In the genomic region with DNA sequence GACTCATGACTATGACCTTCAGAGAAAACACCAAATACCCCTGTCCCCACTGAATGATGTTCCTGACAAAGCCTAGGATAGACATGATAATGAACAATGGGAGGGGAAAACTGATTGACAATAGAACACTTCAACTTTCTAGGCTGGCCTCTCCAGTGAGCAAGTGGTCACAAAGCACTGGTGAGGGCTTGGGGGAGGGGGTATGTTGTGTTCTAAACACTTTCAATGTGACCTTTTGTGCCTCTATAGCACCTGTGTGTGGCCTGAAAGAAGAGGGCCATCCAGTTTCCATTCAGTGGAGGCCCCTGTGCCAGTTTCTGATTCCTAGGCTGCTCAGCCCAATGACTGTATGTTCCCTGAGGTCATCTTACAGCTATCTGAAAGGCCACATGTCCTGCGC, we compare ENCODE assay signal across 15 mouse cellular contexts.
DNase-seq lines count a peak whose midpoint lies in the region.
"Had no signal": no experiment of that assay in that cellular context is flagged by ENCODE, and none has a peak within 500 bp of the region (broad histone marks: within the 10 kb centered on the region; RNA-seq: fewer than 3 reads in every experiment).

No protein-coding gene starts in this region.

- DNase-seq in heart, adult 11 months: peak; percentile 55
- DNase-seq in heart, postnatal 4 days: no peak
- DNase-seq in R1 (ENCODE audit: low read depth, low spot score): peak; percentile 32
- no peak for DNase-seq in right cerebral cortex, postnatal 10 days (ENCODE audit: low spot score in 2 of 2)
- no peak for DNase-seq in retina, embryonic 14.5 days (ENCODE audit: low spot score)
- DNase-seq: adrenal gland, adult 8-10 months; adrenal gland, postnatal 14 days; adrenal gland, postnatal 36 days; B cell, adult 2 months; cerebellum, adult 11-12 months; cerebellum, adult 2 months; cerebellum, adult 9-10 months; cerebellum, postnatal 10 days; cerebellum, postnatal 25 days; forebrain, postnatal 0 days had no signal

Comparison
In these comparisons a context has a peak if more than half of its experiments do, and no peak if none do; other contexts are left out.
1. DNase-seq: peak in heart, adult 11 months (single experiment) and R1 (single experiment); none in heart, postnatal 4 days (single experiment), right cerebral cortex, postnatal 10 days (0 of 2) and retina, embryonic 14.5 days (single experiment).